Mouse (Mus musculus): ENCODE measurements around the gene Ndufa4l2. TPM values are rescaled to one million over a fixed set of nuclear protein-coding genes. Genes with fewer than 3 reads are reported as not detected.

Gene Ndufa4l2
- polyA plus RNA-seq, 1 experiment, result 21.2 TPM

- DNase-seq (ENCODE audit: low spot score), result no peak
These were observed 11.3 kb downstream of the Ndufa4l2 start for GRCm38 (mm10) chr10:127526048-127526447.

GRCm38 (mm10) chr10:127526681-127527080, 11.9 kb downstream of the Ndufa4l2 start:
- no peak for DNase-seq (ENCODE audit: low spot score)

- DNase-seq (ENCODE audit: low spot score), result no peak
These were observed 12.7 kb downstream of the Ndufa4l2 start for GRCm38 (mm10) chr10:127527481-127527880.

- DNase-seq (ENCODE audit: low spot score), result no peak
These were observed 16.2 kb downstream of the Ndufa4l2 start for GRCm38 (mm10) chr10:127530945-127531344.

- no peak for DNase-seq (ENCODE audit: low spot score)
These were observed 16.8 kb downstream of the Ndufa4l2 start for GRCm38 (mm10) chr10:127531548-127531947.

- DNase-seq (ENCODE audit: low spot score), result no peak
These were observed 19.5 kb downstream of the Ndufa4l2 start, which contains the start of gene Nxph4 for GRCm38 (mm10) chr10:127534036-127534928. Nxph4 (minus strand) TSS chr10:127534559.

GRCm38 (mm10) chr10:127534929-127535384, 20.2 kb downstream of the Ndufa4l2 start:
- DNase-seq (ENCODE audit: low spot score), result no peak

- no peak for DNase-seq (ENCODE audit: low spot score)
These were observed 22.0 kb downstream of the Ndufa4l2 start for GRCm38 (mm10) chr10:127536586-127537314.

- DNase-seq (ENCODE audit: low spot score), result no peak
These were observed 23.3 kb downstream of the Ndufa4l2 start for GRCm38 (mm10) chr10:127537854-127538583.

GRCm38 (mm10) chr10:127541510-127541909, 26.7 kb downstream of the Ndufa4l2 start:
- DNase-seq (ENCODE audit: low spot score), result no peak

- no peak for DNase-seq (ENCODE audit: low spot score)
These were observed 27.3 kb downstream of the Ndufa4l2 start for GRCm38 (mm10) chr10:127542084-127542483.

- DNase-seq (ENCODE audit: low spot score), result no peak
These were observed 28.0 kb downstream of the Ndufa4l2 start for GRCm38 (mm10) chr10:127542720-127543119.

GRCm38 (mm10) chr10:127543916-127544315, 29.1 kb downstream of the Ndufa4l2 start:
- DNase-seq (ENCODE audit: low spot score), result no peak

GRCm38 (mm10) chr10:127544375-127544774, 29.6 kb downstream of the Ndufa4l2 start:
- DNase-seq (ENCODE audit: low spot score), result no peak

- no peak for DNase-seq (ENCODE audit: low spot score)
These were observed 31.7 kb downstream of the Ndufa4l2 start for GRCm38 (mm10) chr10:127546505-127546904.

- no peak for DNase-seq (ENCODE audit: low spot score)
These were observed 33.5 kb downstream of the Ndufa4l2 start for GRCm38 (mm10) chr10:127548236-127548635.

- DNase-seq (ENCODE audit: low spot score), result no peak
These were observed 35.1 kb downstream of the Ndufa4l2 start for GRCm38 (mm10) chr10:127549892-127550291.

GRCm38 (mm10) chr10:127555703-127556102, 40.9 kb downstream of the Ndufa4l2 start:
- DNase-seq (ENCODE audit: low spot score), result no peak

- no peak for DNase-seq (ENCODE audit: low spot score)
These were observed 42.6 kb downstream of the Ndufa4l2 start for GRCm38 (mm10) chr10:127557397-127557796.

GRCm38 (mm10) chr10:127561145-127561544, 46.4 kb downstream of the Ndufa4l2 start:
- no peak for DNase-seq (ENCODE audit: low spot score)

GRCm38 (mm10) chr10:127563840-127564239, 49.1 kb downstream of the Ndufa4l2 start:
- no peak for DNase-seq (ENCODE audit: low spot score)

GRCm38 (mm10) chr10:127564301-127564700, 49.5 kb downstream of the Ndufa4l2 start:
- DNase-seq (ENCODE audit: low spot score), result no peak

All from urinary bladder, adult 2 months (tissue).